8 mouse cellular contexts compared by ENCODE assay signal in the genomic region with DNA sequence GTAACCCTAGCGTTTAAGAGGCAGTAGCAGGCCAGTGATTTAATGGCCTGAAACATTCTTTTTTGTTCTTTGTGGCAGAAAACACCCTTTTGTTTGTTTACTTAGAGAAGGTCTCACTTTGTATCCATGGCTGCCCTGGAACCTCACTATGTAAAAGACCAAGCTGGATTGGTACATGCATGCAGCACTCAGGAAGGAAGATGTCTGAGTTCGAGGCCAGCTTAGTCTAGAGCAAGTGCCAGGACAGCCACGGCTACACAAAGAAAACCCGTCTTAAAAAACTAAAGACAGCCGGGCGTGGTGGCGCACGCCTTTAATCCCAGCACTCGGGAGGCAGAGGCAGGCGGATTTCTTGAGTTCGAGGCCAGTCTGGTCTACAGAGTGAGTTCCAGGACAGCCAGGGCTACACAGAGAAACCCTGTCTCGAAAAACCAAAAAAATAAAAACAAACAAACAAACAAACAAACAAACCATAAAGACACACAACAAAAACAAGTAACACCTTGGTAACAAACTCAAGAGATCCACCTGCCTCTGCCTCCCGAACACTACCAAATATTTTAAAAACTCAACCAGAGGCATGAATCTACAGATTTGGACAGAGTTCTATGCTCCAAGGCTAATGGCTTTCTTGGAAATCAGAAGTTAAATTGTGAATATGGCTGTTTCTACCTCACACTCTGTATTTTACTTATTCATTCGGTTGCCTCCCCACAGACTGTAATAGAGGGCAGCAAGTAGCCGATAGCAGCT. TPM values are rescaled to one million over a fixed set of nuclear protein-coding genes. Genes with fewer than 3 reads are reported as not detected.
DNase-seq lines count a peak whose midpoint lies in the region; ATAC-seq and TF ChIP-seq lines count a peak whose summit lies in the region.

No protein-coding gene starts in this region.

- peaks cover 2% of the 10 kb centered on the region; the same call in 1 of the 2 replicates for H3K79me2 ChIP-seq in heart, adult 2 months (replicated peaks; ENCODE audit: control insufficient read depth, insufficient read depth, low read length)

- TF ChIP-seq CTCF in heart, adult 2 months (IDR thresholded peaks at IDR 0.05): no peak

- peak overlapping the region; percentile 70 for H3K4me3 ChIP-seq in heart, adult 2 months
- peak overlapping the region; percentile 76 for H3K4me3 ChIP-seq in forebrain, embryonic 10.5 days
- peak overlapping the region; percentile 91 for H3K4me3 ChIP-seq in liver, embryonic 12.5 days

- H3K4me2 ChIP-seq in liver, embryonic 12.5 days: peak overlapping the region; percentile 84

- no peak for ATAC-seq in liver, embryonic 12.5 days

- H3K27me3 ChIP-seq in heart, adult 2 months (ENCODE audit: control insufficient read depth, insufficient read depth, low read length): no peaks in the 10 kb centered on the region
- no peaks in the 10 kb centered on the region for H3K27me3 ChIP-seq in forebrain, embryonic 10.5 days (ENCODE audit: poor library complexity, severe bottlenecking)
- H3K27me3 ChIP-seq in liver, embryonic 12.5 days (replicated peaks): no peaks in the 10 kb centered on the region

- peak overlapping the region; percentile 87 for H3K9ac ChIP-seq in heart, adult 2 months (ENCODE audit: low read depth, low read length)
- H3K9ac ChIP-seq in liver, embryonic 12.5 days: peak overlapping the region; percentile 77

- no peak for TF ChIP-seq EP300 in heart, adult 2 months (IDR thresholded peaks at IDR 0.05; ENCODE audit: insufficient read depth, low read depth, low read length)

- 73% methylated on average over 15 of the region's 15 CpGs for WGBS in heart, adult 2 months
- WGBS in forebrain, embryonic 10.5 days: 79% methylated on average over 15 of the region's 15 CpGs
- WGBS in liver, embryonic 12.5 days (ENCODE audit: insufficient replicate concordance): 55% methylated on average over 15 of the region's 15 CpGs

- H3K4me1 ChIP-seq in heart, adult 2 months (ENCODE audit: control insufficient read depth, insufficient read depth, low read length): peaks cover 2% of the 10 kb centered on the region
- peaks cover 28% of the 10 kb centered on the region for H3K4me1 ChIP-seq in forebrain, embryonic 10.5 days
- H3K4me1 ChIP-seq in liver, embryonic 12.5 days: peaks cover 52% of the 10 kb centered on the region

- DNase-seq in heart, adult 2 months: no peak
- no peak for DNase-seq in heart, postnatal 14 days
- DNase-seq in A20 (ENCODE audit: low read depth, low spot score): peak; percentile 37
- no peak for DNase-seq in forebrain, embryonic 10.5 days (ENCODE audit: extremely low spot score, low spot score)
- DNase-seq in gastrocnemius, postnatal 10 days: no peak
- no peak for DNase-seq in cerebellum, adult 18-20 months
- DNase-seq in embryo, embryonic 10.5 days (ENCODE audit: low spot score): no peak

- intact Hi-C loops in heart, adult 2 months (cut with DNase I): no loop called here
- intact Hi-C loops in heart, postnatal 14 days (cut with DNase I): loop anchor here (5.0 kb wide), 1 partner anchor 147 kb away; the partner anchor contains the start of gene Spc24

- no peak for TF ChIP-seq POLR2A in heart, adult 2 months (IDR thresholded peaks at IDR 0.05; ENCODE audit: insufficient read depth, low read depth, low read length)

- H3K36me3 ChIP-seq in heart, adult 2 months (ENCODE audit: control insufficient read depth, insufficient read depth, low read length): no peaks in the 10 kb centered on the region
- H3K36me3 ChIP-seq in forebrain, embryonic 10.5 days (replicated peaks): peaks cover 22% of the 10 kb centered on the region
- peaks cover 16% of the 10 kb centered on the region for H3K36me3 ChIP-seq in liver, embryonic 12.5 days

- H3K9me3 ChIP-seq in forebrain, embryonic 10.5 days: no peaks in the 10 kb centered on the region
- no peaks in the 10 kb centered on the region for H3K9me3 ChIP-seq in liver, embryonic 12.5 days (replicated peaks)

- H3K27ac ChIP-seq in heart, adult 2 months: peak overlapping the region; percentile 80
- peak overlapping the region; percentile 99 for H3K27ac ChIP-seq in forebrain, embryonic 10.5 days
- H3K27ac ChIP-seq in liver, embryonic 12.5 days: peak overlapping the region; percentile 93

RNA-seq across cellular contexts. Expression of gene Smarca4, which starts 0.9 kb away (rescaled TPM):
- total RNA-seq in heart, adult 2 months (2021): 10 to 100 TPM; 43.5 to 47.0 TPM
- polyA plus RNA-seq in heart, adult 2 months (2012; rRNA removed): 21.5 and 26.5 TPM in 2 replicates
- total RNA-seq in heart, postnatal 14 days (2021): 10 to 100 TPM; 46.5 to 51.6 TPM
- 147 and 149 TPM in 2 replicates for polyA plus RNA-seq in forebrain, embryonic 10.5 days (2016; fragmentation: Nextera tagmentation; extraction: Ambion mirVana)
- 47.0 and 47.2 TPM in 2 replicates for polyA plus RNA-seq in liver, embryonic 12.5 days (2016; fragmentation: Nextera tagmentation; extraction: Ambion mirVana)
- 10 to 100 TPM; 52.4 to 58.3 TPM for total RNA-seq in gastrocnemius, postnatal 10 days (2021)

RNA-seq across cellular contexts. Expression of gene Yipf2, which starts 22.4 kb away (rescaled TPM):
- 1 to 10 TPM; 6.4 to 8.0 TPM for total RNA-seq in heart, adult 2 months (2021)
- 11.2 and 12.5 TPM in 2 replicates for polyA plus RNA-seq in heart, adult 2 months (2012; rRNA removed)
- 1 to 10 TPM; 6.6 to 7.0 TPM for total RNA-seq in heart, postnatal 14 days (2021)
- polyA plus RNA-seq in forebrain, embryonic 10.5 days (2016; fragmentation: Nextera tagmentation; extraction: Ambion mirVana): 19.0 and 20.4 TPM in 2 replicates
- polyA plus RNA-seq in liver, embryonic 12.5 days (2016; fragmentation: Nextera tagmentation; extraction: Ambion mirVana): 10.0 and 10.5 TPM in 2 replicates
- total RNA-seq in gastrocnemius, postnatal 10 days (2021): 1 to 10 TPM; 4.5 to 5.6 TPM

RNA-seq across cellular contexts. Expression of gene Timm29, which starts 22.5 kb away (rescaled TPM):
- 10 to 100 TPM; 55.2 to 63.8 TPM for total RNA-seq in heart, adult 2 months (2021)
- polyA plus RNA-seq in heart, adult 2 months (2012; rRNA removed): 35.2 and 58.6 TPM in 2 replicates
- 10 to 100 TPM; 49.4 to 50.7 TPM for total RNA-seq in heart, postnatal 14 days (2021)
- polyA plus RNA-seq in forebrain, embryonic 10.5 days (2016; fragmentation: Nextera tagmentation; extraction: Ambion mirVana): 31.4 and 32.3 TPM in 2 replicates
- polyA plus RNA-seq in liver, embryonic 12.5 days (2016; fragmentation: Nextera tagmentation; extraction: Ambion mirVana): 31.6 and 32.8 TPM in 2 replicates
- 10 to 100 TPM; 45.1 to 49.1 TPM for total RNA-seq in gastrocnemius, postnatal 10 days (2021)
